Mouse (Mus musculus): ENCODE measurements at regions not wholly inside any gene's neighbourhood (a gene's known extent, or its start where the extent isn't known, plus 50 kb on each side); places are given as distances from the start of the nearest gene placed in this dataset.

GRCm38 (mm10) chr7:70300516-70300915, 66.0 kb downstream of the Nr2f2 start:
- TF ChIP-seq POLR2A (IDR thresholded peaks at IDR 0.05; ENCODE audit: low read depth, low read length) (no peak), CTCF (IDR thresholded peaks at IDR 0.05; ENCODE audit: borderline replicate concordance, insufficient read depth, low read length) (no peak)

GRCm38 (mm10) chr7:70291431-70291830, 75.1 kb downstream of the Nr2f2 start:
- Histone ChIP-seq H3K4me1 (ENCODE audit: control insufficient read depth, insufficient read depth, low read length) (no peaks in the 10 kb centered on the region), H3K4me3 (ENCODE audit: insufficient read depth, low read length) (no peak overlapping the region), H3K27ac (ENCODE audit: insufficient read depth, low read length) (no peak overlapping the region)
- TF ChIP-seq CTCF (IDR thresholded peaks at IDR 0.05; ENCODE audit: borderline replicate concordance, insufficient read depth, low read length) = no peak
- TF ChIP-seq POLR2A (IDR thresholded peaks at IDR 0.05; ENCODE audit: low read depth, low read length) = no peak

More at GRCm38 (mm10) chr7:70300516-70300915, 66.0 kb downstream of the Nr2f2 start:
- H3K27ac ChIP-seq (ENCODE audit: insufficient read depth, low read length) = no peak overlapping the region
- H3K4me3 ChIP-seq (ENCODE audit: insufficient read depth, low read length) = no peak overlapping the region
- peaks cover 4% of the 10 kb centered on the region; the same call in 1 of the 2 replicates for H3K4me1 ChIP-seq (ENCODE audit: control insufficient read depth, insufficient read depth, low read length)

- no peaks in the 10 kb centered on the region for H3K4me1 ChIP-seq (ENCODE audit: control insufficient read depth, insufficient read depth, low read length)
- TF ChIP-seq POLR2A (IDR thresholded peaks at IDR 0.05; ENCODE audit: low read depth, low read length) = no peak
- TF ChIP-seq CTCF (IDR thresholded peaks at IDR 0.05; ENCODE audit: borderline replicate concordance, insufficient read depth, low read length) = no peak
- no peak overlapping the region for H3K27ac ChIP-seq (ENCODE audit: insufficient read depth, low read length)
- no peak overlapping the region for H3K4me3 ChIP-seq (ENCODE audit: insufficient read depth, low read length)
These were observed 75.7 kb downstream of the Nr2f2 start for GRCm38 (mm10) chr7:70290733-70291320.

DNA sequence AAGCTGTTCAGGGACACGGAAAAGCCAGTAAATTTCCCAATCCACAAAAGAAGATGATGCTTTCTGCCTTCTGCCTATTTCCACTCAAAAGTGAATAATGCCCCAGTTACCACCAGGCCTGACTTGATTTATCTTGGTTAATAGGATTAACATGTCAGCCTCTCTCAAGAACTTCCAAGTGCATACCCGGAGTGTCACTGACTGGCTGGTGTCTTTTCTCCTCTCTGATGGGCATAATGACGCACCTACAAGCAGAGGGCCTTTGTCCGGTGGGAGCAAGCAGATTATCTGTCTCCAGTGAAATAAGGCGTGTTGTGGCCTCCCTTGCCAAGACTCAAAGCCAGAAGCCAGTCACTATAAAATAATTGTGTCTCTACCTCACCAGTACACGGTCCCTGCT, 76.3 kb downstream of the Nr2f2 start:
- Histone ChIP-seq H3K27ac (ENCODE audit: insufficient read depth, low read length) (no peak overlapping the region), H3K4me3 (ENCODE audit: insufficient read depth, low read length) (no peak overlapping the region), H3K4me1 (ENCODE audit: control insufficient read depth, insufficient read depth, low read length) (no peaks in the 10 kb centered on the region)
- TF ChIP-seq CTCF (IDR thresholded peaks at IDR 0.05; ENCODE audit: borderline replicate concordance, insufficient read depth, low read length) (no peak), POLR2A (IDR thresholded peaks at IDR 0.05; ENCODE audit: low read depth, low read length) (no peak)

- TF ChIP-seq CTCF (IDR thresholded peaks at IDR 0.05; ENCODE audit: borderline replicate concordance, insufficient read depth, low read length) (no peak), POLR2A (IDR thresholded peaks at IDR 0.05; ENCODE audit: low read depth, low read length) (no peak)
- no peak overlapping the region for H3K27ac ChIP-seq (ENCODE audit: insufficient read depth, low read length)
- no peak overlapping the region for H3K4me3 ChIP-seq (ENCODE audit: insufficient read depth, low read length)
- no peaks in the 10 kb centered on the region for H3K4me1 ChIP-seq (ENCODE audit: control insufficient read depth, insufficient read depth, low read length)
These were observed 77.9 kb downstream of the Nr2f2 start for GRCm38 (mm10) chr7:70288621-70289020.

- Histone ChIP-seq H3K27ac (ENCODE audit: insufficient read depth, low read length) (no peak overlapping the region), H3K4me1 (ENCODE audit: control insufficient read depth, insufficient read depth, low read length) (no peaks in the 10 kb centered on the region), H3K4me3 (ENCODE audit: insufficient read depth, low read length) (no peak overlapping the region)
- TF ChIP-seq CTCF (IDR thresholded peaks at IDR 0.05; ENCODE audit: borderline replicate concordance, insufficient read depth, low read length) (no peak), POLR2A (IDR thresholded peaks at IDR 0.05; ENCODE audit: low read depth, low read length) (no peak)
These were observed 78.6 kb downstream of the Nr2f2 start for GRCm38 (mm10) chr7:70287891-70288421.

DNA sequence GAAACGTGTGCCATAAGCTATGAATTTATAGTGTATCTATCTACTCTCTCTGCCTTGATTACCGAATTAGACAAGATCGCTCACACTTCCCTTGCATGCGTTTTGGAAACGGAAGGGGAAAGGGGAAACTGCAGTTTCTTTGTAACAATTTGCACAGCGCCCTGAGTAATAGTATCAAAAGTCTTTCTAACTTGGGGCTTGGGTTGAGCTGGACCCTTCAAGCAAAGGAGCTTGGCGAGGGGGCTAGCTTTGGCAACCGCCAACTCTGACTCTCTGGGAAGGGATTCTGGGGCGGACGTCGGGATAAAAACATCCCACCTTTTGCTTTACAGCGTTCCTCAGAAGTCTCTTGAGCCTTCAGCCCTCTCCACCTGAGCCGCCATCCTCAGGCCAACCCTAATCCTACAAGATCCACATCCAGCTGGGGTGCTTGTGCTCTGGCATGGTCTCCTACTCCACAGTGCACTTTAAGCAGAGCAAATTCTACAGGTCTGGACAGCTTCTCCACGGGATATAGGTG, 79.6 kb downstream of the Nr2f2 start:
- Histone ChIP-seq H3K27ac (ENCODE audit: insufficient read depth, low read length) (no peak overlapping the region), H3K4me1 (ENCODE audit: control insufficient read depth, insufficient read depth, low read length) (no peaks in the 10 kb centered on the region), H3K4me3 (ENCODE audit: insufficient read depth, low read length) (no peak overlapping the region)
- TF ChIP-seq CTCF (IDR thresholded peaks at IDR 0.05; ENCODE audit: borderline replicate concordance, insufficient read depth, low read length) (no peak), POLR2A (IDR thresholded peaks at IDR 0.05; ENCODE audit: low read depth, low read length) (no peak)

- no peak overlapping the region for H3K4me3 ChIP-seq (ENCODE audit: insufficient read depth, low read length)
- TF ChIP-seq CTCF (IDR thresholded peaks at IDR 0.05; ENCODE audit: borderline replicate concordance, insufficient read depth, low read length) = no peak
- no peak for TF ChIP-seq POLR2A (IDR thresholded peaks at IDR 0.05; ENCODE audit: low read depth, low read length)
- H3K27ac ChIP-seq (ENCODE audit: insufficient read depth, low read length) = no peak overlapping the region
- no peaks in the 10 kb centered on the region for H3K4me1 ChIP-seq (ENCODE audit: control insufficient read depth, insufficient read depth, low read length)
These were observed 81.2 kb downstream of the Nr2f2 start for GRCm38 (mm10) chr7:70285344-70285743.

- TF ChIP-seq POLR2A (IDR thresholded peaks at IDR 0.05; ENCODE audit: low read depth, low read length) (no peak), CTCF (IDR thresholded peaks at IDR 0.05; ENCODE audit: borderline replicate concordance, insufficient read depth, low read length) (no peak)
- H3K4me1 ChIP-seq (ENCODE audit: control insufficient read depth, insufficient read depth, low read length) = no peaks in the 10 kb centered on the region
- no peak overlapping the region for H3K4me3 ChIP-seq (ENCODE audit: insufficient read depth, low read length)
- no peak overlapping the region for H3K27ac ChIP-seq (ENCODE audit: insufficient read depth, low read length)
These were observed 82.7 kb downstream of the Nr2f2 start for GRCm38 (mm10) chr7:70283836-70284235.

GRCm38 (mm10) chr7:70283166-70283565, 83.4 kb downstream of the Nr2f2 start:
- no peak overlapping the region for H3K27ac ChIP-seq (ENCODE audit: insufficient read depth, low read length)
- no peak for TF ChIP-seq CTCF (IDR thresholded peaks at IDR 0.05; ENCODE audit: borderline replicate concordance, insufficient read depth, low read length)
- TF ChIP-seq POLR2A (IDR thresholded peaks at IDR 0.05; ENCODE audit: low read depth, low read length) = no peak
- no peaks in the 10 kb centered on the region for H3K4me1 ChIP-seq (ENCODE audit: control insufficient read depth, insufficient read depth, low read length)
- no peak overlapping the region for H3K4me3 ChIP-seq (ENCODE audit: insufficient read depth, low read length)

Data from embryonic fibroblast, embryonic 13.5 days (primary cell).